28 mouse cellular contexts compared by ENCODE assay signal in the genomic region with DNA sequence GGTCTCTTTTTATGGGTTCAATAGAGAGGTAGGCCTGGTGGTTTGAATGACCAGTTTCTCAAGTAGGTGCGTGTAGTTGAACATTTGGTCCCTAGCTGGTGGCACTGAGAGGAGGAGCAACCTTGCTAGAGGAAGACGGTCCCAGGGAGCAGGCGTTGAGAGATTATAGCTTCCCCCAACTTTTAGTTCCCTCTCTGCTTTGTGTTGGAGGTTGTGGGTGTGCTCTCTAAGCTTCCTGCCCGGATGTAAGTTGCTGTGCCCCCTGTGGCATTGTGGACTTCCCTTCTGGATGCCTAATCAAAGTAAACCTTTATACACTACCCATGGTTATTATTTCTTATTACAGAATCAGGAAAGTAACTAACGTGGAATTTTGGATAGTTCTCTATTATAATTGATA. TPM values are rescaled to one million over a fixed set of nuclear protein-coding genes. Genes with fewer than 3 reads are reported as not detected.
"Had no signal": no experiment of that assay in that cellular context is flagged by ENCODE, and none has a peak within 500 bp of the region (broad histone marks: within the 10 kb centered on the region; RNA-seq: fewer than 3 reads in every experiment).

No protein-coding gene starts in this region.

- H3K9ac ChIP-seq: limb, embryonic 13.5 days; liver, embryonic 13.5 days; midbrain, embryonic 12.5 days; midbrain, embryonic 15.5 days; neural tube, embryonic 13.5 days had no signal

- H3K4me3 ChIP-seq: layer of hippocampus, adult 2 months; limb, embryonic 10.5 days; limb, embryonic 13.5 days; liver, embryonic 13.5 days; megakaryocyte, embryonic 14.5 days; midbrain, embryonic 12.5 days; midbrain, embryonic 15.5 days; neural tube, embryonic 13.5 days had no signal

- ATAC-seq: midbrain, embryonic 15.5 days had no signal

- DNase-seq: kidney, adult 18-20 months; layer of hippocampus, adult 9-11 months; liver, embryonic 13.5 days; lung, adult 2 months; lung, postnatal 14 days; lung, postnatal 4 days; thymus, adult 18-20 months; thymus, postnatal 14 days had no signal

- H3K27ac ChIP-seq: kidney, postnatal 0 days; layer of hippocampus, adult 2 months; limb, embryonic 10.5 days; liver, embryonic 13.5 days; midbrain, embryonic 12.5 days; midbrain, embryonic 15.5 days; neural tube, embryonic 13.5 days had no signal

- H3K9me3 ChIP-seq: limb, embryonic 10.5 days; limb, embryonic 13.5 days; liver, embryonic 13.5 days; megakaryocyte, embryonic 14.5 days; midbrain, embryonic 12.5 days; midbrain, embryonic 15.5 days; neural tube, embryonic 13.5 days had no signal

- H3K36me3 ChIP-seq: limb, embryonic 10.5 days; limb, embryonic 13.5 days; liver, embryonic 13.5 days; midbrain, embryonic 12.5 days; midbrain, embryonic 15.5 days; neural tube, embryonic 13.5 days had no signal

- H3K27me3 ChIP-seq: limb, embryonic 13.5 days; liver, embryonic 13.5 days; megakaryocyte, embryonic 14.5 days; midbrain, embryonic 12.5 days; midbrain, embryonic 15.5 days; neural tube, embryonic 13.5 days had no signal

- H3K4me1 ChIP-seq: limb, embryonic 10.5 days; limb, embryonic 13.5 days; liver, embryonic 13.5 days; midbrain, embryonic 12.5 days; midbrain, embryonic 15.5 days; neural tube, embryonic 13.5 days had no signal

RNA-seq across cellular contexts. Expression of gene Pou1f1, which starts 24.3 kb away (rescaled TPM):
- total RNA-seq: layer of hippocampus, adult 2 months; layer of hippocampus, postnatal 25 days; left cerebral cortex, adult 18-20 months; left cerebral cortex, postnatal 25 days; liver, adult 2 months had no signal
- polyA plus RNA-seq: kidney, embryonic 14.5 days; large intestine, adult 2 months; limb, embryonic 10.5 days; liver, adult 2 months; liver, embryonic 13.5 days; liver, embryonic 16.5 days; lung, adult 2 months; lung, embryonic 16.5 days; midbrain, embryonic 12.5 days; neural tube, embryonic 13.5 days; small intestine, adult 2 months; spleen, adult 2 months; stomach, embryonic 16.5 days; testis, adult 2 months had no signal
